Mouse (Mus musculus): Measurements from ENCODE around the gene Cldn3.

GRCm38 (mm10) chr5:134967164-134967944, 18.7 kb upstream of the Cldn3 start:
- TF ChIP-seq CTCF (IDR thresholded peaks at IDR 0.05; ENCODE audit: low read depth): no peak
- no peak for TF ChIP-seq EP300 (IDR thresholded peaks at IDR 0.05; ENCODE audit: low read depth)
